In the genomic region with DNA sequence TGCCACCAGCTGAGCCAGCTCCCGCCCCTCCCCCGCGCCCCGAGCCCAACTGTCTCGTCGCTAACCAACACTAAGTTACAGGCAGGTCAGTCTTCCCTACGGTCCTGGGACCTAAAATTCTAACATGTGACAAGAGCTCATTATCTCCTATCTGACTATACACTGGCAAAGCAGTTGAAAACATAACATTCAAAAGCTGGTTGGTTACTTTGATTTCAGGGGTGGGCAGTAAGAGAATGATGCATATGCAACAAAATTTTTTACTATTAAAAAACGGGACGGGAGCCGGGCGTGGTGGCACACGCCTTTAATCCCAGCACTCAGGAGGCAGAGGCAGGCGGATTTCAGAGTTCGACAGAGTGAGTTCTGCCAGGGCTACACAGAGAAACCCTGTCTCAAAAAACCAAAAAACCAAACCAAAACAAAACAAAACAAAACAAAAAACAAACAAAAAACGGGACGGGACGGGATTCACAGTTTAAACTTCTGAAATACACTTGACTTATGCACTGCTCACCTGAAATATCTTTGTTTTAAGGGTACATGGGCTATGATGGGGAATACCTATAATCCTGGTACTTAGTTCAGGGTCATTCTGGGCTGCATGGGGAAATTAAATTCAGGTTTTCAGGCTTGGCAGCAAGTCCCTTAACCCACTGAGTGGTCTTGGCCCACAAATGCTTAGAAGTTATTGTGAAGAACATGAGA, we compare ENCODE assay signal across 8 mouse cellular contexts. TPM values are rescaled to one million over a fixed set of nuclear protein-coding genes. Genes with fewer than 3 reads are reported as not detected.
DNase-seq lines count a peak whose midpoint lies in the region; ATAC-seq and TF ChIP-seq lines count a peak whose summit lies in the region.

No protein-coding gene starts in this region.

- intact Hi-C loops in heart, postnatal 36 days (cut with DNase I): no loop called here

- peaks cover 18% of the 10 kb centered on the region for H3K4me1 ChIP-seq in heart, embryonic 12.5 days (replicated peaks)
- H3K4me1 ChIP-seq in embryonic fibroblast, embryonic 13.5 days (ENCODE audit: control insufficient read depth, insufficient read depth, low read length): no peaks in the 10 kb centered on the region
- no peaks in the 10 kb centered on the region for H3K4me1 ChIP-seq in intestine, postnatal 0 days (replicated peaks; ENCODE audit: control insufficient read depth, insufficient read depth, low read length)
- peaks cover 14% of the 10 kb centered on the region for H3K4me1 ChIP-seq in midbrain, embryonic 15.5 days

- no peaks in the 10 kb centered on the region for H3K9me3 ChIP-seq in heart, embryonic 12.5 days (replicated peaks)
- no peaks in the 10 kb centered on the region for H3K9me3 ChIP-seq in intestine, postnatal 0 days (ENCODE audit: control insufficient read depth)
- H3K9me3 ChIP-seq in midbrain, embryonic 15.5 days: no peaks in the 10 kb centered on the region

- H3K4me3 ChIP-seq in heart, embryonic 12.5 days: peak overlapping the region; percentile 55
- H3K4me3 ChIP-seq in embryonic fibroblast, embryonic 13.5 days (ENCODE audit: insufficient read depth, low read length): peak overlapping the region; percentile 5; the same call in 1 of the 2 replicates
- H3K4me3 ChIP-seq in intestine, postnatal 0 days (ENCODE audit: low read depth, low read length): peak overlapping the region; percentile 33
- no peak overlapping the region for H3K4me3 ChIP-seq in midbrain, embryonic 15.5 days

- H3K9ac ChIP-seq in heart, embryonic 12.5 days: peak overlapping the region; percentile 78
- peak overlapping the region; percentile 24; the same call in 1 of the 2 replicates for H3K9ac ChIP-seq in intestine, postnatal 0 days (ENCODE audit: low read depth, low read length)
- H3K9ac ChIP-seq in midbrain, embryonic 15.5 days: no peak overlapping the region

- H3K27me3 ChIP-seq in heart, embryonic 12.5 days (replicated peaks): no peaks in the 10 kb centered on the region
- H3K27me3 ChIP-seq in intestine, postnatal 0 days (replicated peaks; ENCODE audit: control insufficient read depth, insufficient read depth, low read length): no peaks in the 10 kb centered on the region
- peaks cover 12% of the 10 kb centered on the region for H3K27me3 ChIP-seq in midbrain, embryonic 15.5 days (replicated peaks)

- WGBS in heart, embryonic 12.5 days: 31% methylated on average over 17 of the region's 17 CpGs
- 36% methylated on average over 17 of the region's 17 CpGs for WGBS in intestine, postnatal 0 days
- 42% methylated on average over 17 of the region's 17 CpGs for WGBS in midbrain, embryonic 15.5 days

- no peak for TF ChIP-seq POLR2A in embryonic fibroblast, embryonic 13.5 days (IDR thresholded peaks at IDR 0.05; ENCODE audit: low read depth, low read length)

- no peak for DNase-seq in heart, postnatal 36 days
- no peak for DNase-seq in frontal cortex, adult 2 months (ENCODE audit: extremely low spot score in 1 of 2, low spot score in 1 of 2)
- DNase-seq in embryo, embryonic 10.5 days (ENCODE audit: low spot score): no peak
- DNase-seq in layer of hippocampus, adult 18-20 months (ENCODE audit: low spot score in 2 of 2): no peak

- peaks cover under 1% of the 10 kb centered on the region; the same call in 1 of the 2 replicates for H3K36me3 ChIP-seq in heart, embryonic 12.5 days
- no peaks in the 10 kb centered on the region for H3K36me3 ChIP-seq in intestine, postnatal 0 days (ENCODE audit: control insufficient read depth, insufficient read depth)
- no peaks in the 10 kb centered on the region for H3K36me3 ChIP-seq in midbrain, embryonic 15.5 days (replicated peaks)

- no peak for ATAC-seq in heart, embryonic 12.5 days (ENCODE audit: insufficient number of reproducible peaks, low FRiP score)
- no peak for ATAC-seq in intestine, postnatal 0 days
- no peak for ATAC-seq in midbrain, embryonic 15.5 days (replicated peaks)

- no peak for TF ChIP-seq CTCF in embryonic fibroblast, embryonic 13.5 days (IDR thresholded peaks at IDR 0.05; ENCODE audit: borderline replicate concordance, insufficient read depth, low read length)
- TF ChIP-seq CTCF in intestine, postnatal 0 days (IDR thresholded peaks at IDR 0.05; ENCODE audit: low read depth): no peak

- peak overlapping the region; percentile 58 for H3K27ac ChIP-seq in heart, embryonic 12.5 days (ENCODE audit: poor library complexity, severe bottlenecking)
- no peak overlapping the region for H3K27ac ChIP-seq in embryonic fibroblast, embryonic 13.5 days (ENCODE audit: insufficient read depth, low read length)
- H3K27ac ChIP-seq in intestine, postnatal 0 days (ENCODE audit: low read depth, low read length): peak overlapping the region; percentile 42; the same call in 1 of the 2 replicates
- no peak overlapping the region for H3K27ac ChIP-seq in midbrain, embryonic 15.5 days

- peak overlapping the region; percentile 73 for H3K4me2 ChIP-seq in heart, embryonic 12.5 days
- peak overlapping the region; percentile 67 for H3K4me2 ChIP-seq in intestine, postnatal 0 days (replicated peaks; ENCODE audit: low read depth)
- H3K4me2 ChIP-seq in midbrain, embryonic 15.5 days: peak overlapping the region; percentile 23

RNA-seq across cellular contexts. Expression of a gene that starts 4.1 kb away (rescaled TPM):
- 195 and 209 TPM in 2 replicates for polyA plus RNA-seq in heart, embryonic 12.5 days (2016; fragmentation: Nextera tagmentation; extraction: Ambion mirVana)
- total RNA-seq in heart, postnatal 36 days (2021): 100 to 1,000 TPM; 379 to 387 TPM
- 552 and 554 TPM in 2 replicates for polyA plus RNA-seq in embryonic fibroblast, embryonic 13.5 days (2011; ENCODE audit: insufficient read length, low read depth, missing spikeins)
- 101 and 109 TPM in 2 replicates for polyA plus RNA-seq in intestine, postnatal 0 days (2015; fragmentation: Nextera tagmentation; extraction: Ambion mirVana)
- polyA plus RNA-seq in midbrain, embryonic 15.5 days (2015; fragmentation: Nextera tagmentation; extraction: Ambion mirVana): 323 and 336 TPM in 2 replicates
- 687 and 787 TPM in 2 replicates for polyA plus RNA-seq in frontal cortex, adult 2 months (2012; rRNA removed)
- total RNA-seq in layer of hippocampus, adult 18-20 months (2021): 100 to 1,000 TPM; 905 to 926 TPM

RNA-seq across cellular contexts. Expression of a gene that starts 24.3 kb away (rescaled TPM):
- polyA plus RNA-seq in heart, embryonic 12.5 days (2016; fragmentation: Nextera tagmentation; extraction: Ambion mirVana): 95.0 and 106 TPM in 2 replicates
- 1 to 10 TPM; 5.7 to 7.2 TPM for total RNA-seq in heart, postnatal 36 days (2021)
- 17.6 and 22.3 TPM in 2 replicates for polyA plus RNA-seq in embryonic fibroblast, embryonic 13.5 days (2011; ENCODE audit: insufficient read length, low read depth, missing spikeins)
- 39.6 and 40.7 TPM in 2 replicates for polyA plus RNA-seq in intestine, postnatal 0 days (2015; fragmentation: Nextera tagmentation; extraction: Ambion mirVana)
- polyA plus RNA-seq in midbrain, embryonic 15.5 days (2015; fragmentation: Nextera tagmentation; extraction: Ambion mirVana): 41.7 and 42.1 TPM in 2 replicates
- polyA plus RNA-seq in frontal cortex, adult 2 months (2012; rRNA removed): 2.7 TPM in 2 replicates
- 1 to 10 TPM; 2.5 to 3.9 TPM for total RNA-seq in layer of hippocampus, adult 18-20 months (2021)

RNA-seq across cellular contexts. Expression of a gene that starts 43.1 kb away (rescaled TPM):
- 0.18 TPM in 1 of 2 replicates, not detected in the other for polyA plus RNA-seq in heart, embryonic 12.5 days (2016; fragmentation: Nextera tagmentation; extraction: Ambion mirVana)
- 10 to 100 TPM in 1 of 2 experiments, 1 to 10 TPM in 1; 3.7 to 11.8 TPM for total RNA-seq in heart, postnatal 36 days (2021)
- not detected in 2 replicates for polyA plus RNA-seq in embryonic fibroblast, embryonic 13.5 days (2011; ENCODE audit: insufficient read length, low read depth, missing spikeins)
- not detected in 2 replicates for polyA plus RNA-seq in intestine, postnatal 0 days (2015; fragmentation: Nextera tagmentation; extraction: Ambion mirVana)
- polyA plus RNA-seq in midbrain, embryonic 15.5 days (2015; fragmentation: Nextera tagmentation; extraction: Ambion mirVana): not detected in 2 replicates
- 0.16 and 0.25 TPM in 2 replicates for polyA plus RNA-seq in frontal cortex, adult 2 months (2012; rRNA removed)
- total RNA-seq in layer of hippocampus, adult 18-20 months (2021): not detected

RNA-seq across cellular contexts. Expression of a gene that starts 45.5 kb away (rescaled TPM):
- 0.83 and 1.6 TPM in 2 replicates for polyA plus RNA-seq in heart, embryonic 12.5 days (2016; fragmentation: Nextera tagmentation; extraction: Ambion mirVana)
- total RNA-seq in heart, postnatal 36 days (2021): not detected
- 1.4 and 1.5 TPM in 2 replicates for polyA plus RNA-seq in embryonic fibroblast, embryonic 13.5 days (2011; ENCODE audit: insufficient read length, low read depth, missing spikeins)
- polyA plus RNA-seq in intestine, postnatal 0 days (2015; fragmentation: Nextera tagmentation; extraction: Ambion mirVana): 1.7 and 2.4 TPM in 2 replicates
- 0.55 TPM in 1 of 2 replicates, not detected in the other for polyA plus RNA-seq in midbrain, embryonic 15.5 days (2015; fragmentation: Nextera tagmentation; extraction: Ambion mirVana)
- polyA plus RNA-seq in frontal cortex, adult 2 months (2012; rRNA removed): 0.32 TPM in 1 of 2 replicates, not detected in the other
- not detected for total RNA-seq in layer of hippocampus, adult 18-20 months (2021)

Comparison
In these comparisons a context has a peak if more than half of its experiments do, and no peak if none do; other contexts are left out.
1. H3K27ac ChIP-seq: peak in heart, embryonic 12.5 days (single experiment) and intestine, postnatal 0 days (single experiment); none in embryonic fibroblast, embryonic 13.5 days (single experiment) and midbrain, embryonic 15.5 days (single experiment).
2. H3K4me2 ChIP-seq: peak in every context shown above with its lines; median percentile 73 in heart, embryonic 12.5 days; 67 in intestine, postnatal 0 days; 23 in midbrain, embryonic 15.5 days.